7 mouse cellular contexts compared by ENCODE assay signal in the genomic region with DNA sequence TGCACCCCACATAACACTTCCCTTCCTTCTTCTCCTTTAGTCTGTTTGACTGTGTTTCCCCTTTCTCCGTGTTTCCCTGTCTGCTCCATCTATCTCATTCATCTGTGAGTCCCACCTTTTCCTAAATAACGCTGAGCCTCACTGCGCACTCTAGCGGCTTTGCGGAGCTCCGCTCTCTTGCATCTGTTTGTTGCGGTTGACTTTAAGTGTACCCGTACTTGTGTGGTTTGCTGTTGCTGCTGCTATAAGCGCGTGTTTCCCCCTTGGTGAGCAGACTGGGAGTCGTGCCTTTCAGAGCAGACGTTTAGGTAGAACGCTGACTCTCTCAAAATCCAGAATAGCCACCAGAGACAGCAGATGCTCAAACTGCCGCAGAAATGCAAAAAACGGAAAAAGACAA. TPM values are rescaled to one million over a fixed set of nuclear protein-coding genes. Genes with fewer than 3 reads are reported as not detected.
DNase-seq lines count a peak whose midpoint lies in the region; ATAC-seq and TF ChIP-seq lines count a peak whose summit lies in the region.

No protein-coding gene starts in this region.

- no peak overlapping the region for H3K4me3 ChIP-seq in liver, adult 2 months (ENCODE audit: insufficient read depth, low read depth, low read length)
- no peak overlapping the region for H3K4me3 ChIP-seq in liver, embryonic 12.5 days
- H3K4me3 ChIP-seq in forebrain, postnatal 0 days (ENCODE audit: low read depth, low read length) = no peak overlapping the region

- DNase-seq in liver, adult 2 months (ENCODE audit: extremely low read depth, low read depth, low spot score) = no peak
- DNase-seq in embryo, embryonic 10 days (ENCODE audit: low spot score) = peak; percentile 79
- DNase-seq in forebrain, postnatal 0 days = peak; percentile 76
- no peak for DNase-seq in MN1 (ENCODE audit: low spot score)
- no peak for DNase-seq in heart, adult 8-10 months (ENCODE audit: low spot score)

- TF ChIP-seq CTCF in liver, adult 2 months (IDR thresholded peaks at IDR 0.05; ENCODE audit: low read depth, low read length) = peak; percentile 23; the same call in 1 of the 2 replicates
- peak; percentile 79 for TF ChIP-seq CTCF in forebrain, postnatal 0 days (IDR thresholded peaks at IDR 0.05; ENCODE audit: low read depth)

- H3K4me2 ChIP-seq in liver, embryonic 12.5 days = no peak overlapping the region
- peak overlapping the region; percentile 23 for H3K4me2 ChIP-seq in forebrain, postnatal 0 days (ENCODE audit: low read depth)

- no peak overlapping the region for H3K9ac ChIP-seq in liver, adult 2 months (ENCODE audit: low read depth, low read length)
- no peak overlapping the region for H3K9ac ChIP-seq in liver, embryonic 12.5 days
- no peak overlapping the region for H3K9ac ChIP-seq in forebrain, postnatal 0 days

- H3K4me1 ChIP-seq in liver, adult 2 months (ENCODE audit: control insufficient read depth, insufficient read depth, low read length) = no peaks in the 10 kb centered on the region
- H3K4me1 ChIP-seq in liver, embryonic 12.5 days = no peaks in the 10 kb centered on the region
- H3K4me1 ChIP-seq in forebrain, postnatal 0 days (ENCODE audit: insufficient read depth) = no peaks in the 10 kb centered on the region

- no peaks in the 10 kb centered on the region for H3K36me3 ChIP-seq in liver, adult 2 months (ENCODE audit: control insufficient read depth, insufficient read depth, low read length)
- H3K36me3 ChIP-seq in liver, embryonic 12.5 days = no peaks in the 10 kb centered on the region
- no peaks in the 10 kb centered on the region for H3K36me3 ChIP-seq in forebrain, postnatal 0 days (ENCODE audit: insufficient read depth)

- ATAC-seq in liver, embryonic 12.5 days = no peak
- ATAC-seq in forebrain, postnatal 0 days = peak; percentile 73
- peak; percentile 42; the same call in 1 of the 2 replicates for ATAC-seq in megakaryocyte progenitor cell, adult 5-6 weeks (replicated peaks; ENCODE audit: poor library complexity)

- H3K27me3 ChIP-seq in liver, adult 2 months (ENCODE audit: control insufficient read depth, insufficient read depth, low read length) = no peaks in the 10 kb centered on the region
- H3K27me3 ChIP-seq in liver, embryonic 12.5 days (replicated peaks) = peaks cover 9% of the 10 kb centered on the region
- no peaks in the 10 kb centered on the region for H3K27me3 ChIP-seq in forebrain, postnatal 0 days (ENCODE audit: insufficient read depth, low read length)

- no peak overlapping the region for H3K27ac ChIP-seq in liver, adult 2 months (replicated peaks; ENCODE audit: insufficient read depth, low read depth, low read length)
- H3K27ac ChIP-seq in liver, embryonic 12.5 days = no peak overlapping the region
- no peak overlapping the region for H3K27ac ChIP-seq in forebrain, postnatal 0 days (ENCODE audit: low read depth, low read length)

- H3K79me2 ChIP-seq in liver, adult 2 months (ENCODE audit: control insufficient read depth, insufficient read depth, low read length) = no peaks in the 10 kb centered on the region

- TF ChIP-seq POLR2A in liver, adult 2 months (IDR thresholded peaks at IDR 0.05; ENCODE audit: extremely low read depth, insufficient read depth, low read length) = no peak

- H3K9me3 ChIP-seq in liver, embryonic 12.5 days (replicated peaks) = no peaks in the 10 kb centered on the region
- H3K9me3 ChIP-seq in forebrain, postnatal 0 days (ENCODE audit: low read length) = no peaks in the 10 kb centered on the region

- 39% methylated on average over 15 of the region's 15 CpGs for WGBS in liver, adult 2 months
- 33% methylated on average over 15 of the region's 15 CpGs for WGBS in liver, embryonic 12.5 days (ENCODE audit: insufficient replicate concordance)
- WGBS in forebrain, postnatal 0 days = 27% methylated on average over 15 of the region's 15 CpGs

RNA-seq across cellular contexts. Expression of gene Cartpt, which starts 51.3 kb away (rescaled TPM):
- not detected in 2 replicates for total RNA-seq in liver, adult 2 months (2014; rRNA removed)
- not detected in 2 replicates for polyA plus RNA-seq in liver, adult 2 months (2012; rRNA removed)
- 0.35 TPM in 1 of 2 replicates, not detected in the other for polyA plus RNA-seq in liver, embryonic 12.5 days (2016; fragmentation: Nextera tagmentation; extraction: Ambion mirVana)
- total RNA-seq in forebrain, postnatal 0 days (2014; rRNA removed) = 3.0 and 3.2 TPM in 2 replicates
- 4.4 and 8.0 TPM in 2 replicates for polyA plus RNA-seq in forebrain, postnatal 0 days (2015; fragmentation: Nextera tagmentation; extraction: Ambion mirVana)
- not detected in 2 replicates for total RNA-seq in megakaryocyte progenitor cell, adult 5-6 weeks (2015)
- total RNA-seq in megakaryocyte progenitor cell, adult 5-6 weeks (2017) = not detected in 2 replicates
- total RNA-seq in heart, adult 8-10 months (2022) = not detected

Comparison
In these comparisons a context has a peak if more than half of its experiments do, and no peak if none do; other contexts are left out.
1. DNase-seq: peak in embryo, embryonic 10 days (single experiment) and forebrain, postnatal 0 days (single experiment); none in liver, adult 2 months (single experiment), MN1 (single experiment) and heart, adult 8-10 months (single experiment).